Mouse (Mus musculus) liver, adult 2 months (tissue): ENCODE data around the gene Nptxr.

ENCODE experiments used
- CTCF ChIP-seq: fragments of 200-500 bp; IDR thresholded peaks from 2 replicates; pipeline ENCODE4 v1.5.1; 2011; ENCODE audit warnings: low read depth, low read length, control low read depth
- POLR2A ChIP-seq: fragments of 200-500 bp; IDR thresholded peaks from 2 replicates; pipeline ENCODE4 v1.6.1; 2011; ENCODE audit warnings: low read length, control low read depth; ENCODE audit not compliant: insufficient read depth; ENCODE audit errors: extremely low read depth

GRCm38 (mm10) chr15:79744742-79745141, 59.8 kb downstream of the Nptxr start:
- TF ChIP-seq CTCF (no peak), POLR2A (no peak)
